Mouse (Mus musculus): ENCODE data around the gene Klhl21.

GRCm38 (mm10) chr4:152029997-152030396 is 21.4 kb downstream of the Klhl21 start:
- TF ChIP-seq CTCF (IDR thresholded peaks at IDR 0.05; ENCODE audit: extremely low read depth, insufficient read depth, insufficient read length, insufficient replicate concordance) (no peak), POLR2A (IDR thresholded peaks at IDR 0.05; ENCODE audit: low read depth, low read length) (no peak)
